Mouse (Mus musculus) erythroblast, adult 5-6 weeks (primary cell): Measurements from ENCODE around the gene Pacs1. TPM values are rescaled to one million over a fixed set of nuclear protein-coding genes. Genes with fewer than 3 reads are reported as not detected.
"Not testable (repeated sequence)": the region's sequence is repeated elsewhere in the genome, so short reads cannot be mapped to it uniquely, and the experiment has no call there.

Experiments
- ATAC-seq: replicated peaks from 2 replicates; pipeline ENCODE4 v1.8.0; 2016; ENCODE audit warnings: moderate number of reproducible peaks, mild to moderate bottlenecking, moderate TSS enrichment, inconsistent platforms; ENCODE audit not compliant: poor library complexity, low FRiP score, severe bottlenecking
- total RNA-seq, 2 experiments: library from RNA; stranded (forward) in 1 of 2; stranded (reverse) in 1 of 2; fragments of 150-400 nt in 1 of 2; fragments of 200-764, 138-1000 nt in 1 of 2; gene quantifications; 2 replicates each; pipeline versions ENCODE4 v1.2.3 to v1.2.4; 2015 to 2017; ENCODE audit warnings: low replicate concordance in 2 of 2

Gene Pacs1
- total RNA-seq, 2 experiments from 2014 or later, result 5.3 to 8.1 TPM

- ATAC-seq, result peak; percentile 76
Observed at GRCm38 (mm10) chr19:5167477-5167876, 105.4 kb downstream of the Pacs1 start.

- ATAC-seq, result no peak
Observed at GRCm38 (mm10) chr19:5164380-5164779, 108.5 kb downstream of the Pacs1 start.

- no peak for ATAC-seq
Observed at GRCm38 (mm10) chr19:5161913-5162312, 111.0 kb downstream of the Pacs1 start.

GRCm38 (mm10) chr19:5152261-5152660 lies 120.7 kb downstream of the Pacs1 start:
- ATAC-seq, result no peak

- no peak for ATAC-seq
Observed at GRCm38 (mm10) chr19:5151741-5152140, 121.2 kb downstream of the Pacs1 start.

GRCm38 (mm10) chr19:5151331-5151730 lies 121.6 kb downstream of the Pacs1 start:
- ATAC-seq, result no peak; the same call in 1 of the 2 replicates

GRCm38 (mm10) chr19:5150358-5150757 lies 122.6 kb downstream of the Pacs1 start:
- no peak for ATAC-seq

GRCm38 (mm10) chr19:5149041-5149440 lies 123.9 kb downstream of the Pacs1 start:
- ATAC-seq, result not testable (repeated sequence)

GRCm38 (mm10) chr19:5139640-5140039 lies 133.3 kb downstream of the Pacs1 start:
- ATAC-seq, result 0 out of 2 replicates have a peak, but pooled peaks have one; percentile 65

GRCm38 (mm10) chr19:5131237-5131636 lies 141.7 kb downstream of the Pacs1 start:
- no peak for ATAC-seq

- ATAC-seq, result no peak
Observed at GRCm38 (mm10) chr19:5129770-5130169, 143.1 kb downstream of the Pacs1 start.

- ATAC-seq, result no peak
Observed at GRCm38 (mm10) chr19:5124055-5124614, 148.8 kb downstream of the Pacs1 start.

GRCm38 (mm10) chr19:5123241-5123640 lies 149.7 kb downstream of the Pacs1 start:
- no peak for ATAC-seq

GRCm38 (mm10) chr19:5122492-5122891 lies 150.4 kb downstream of the Pacs1 start:
- no peak for ATAC-seq

GRCm38 (mm10) chr19:5118384-5118698 lies 154.6 kb downstream of the Pacs1 start, which contains the start of gene Klc2:
Gene Klc2 (minus strand): TSS chr19:5118560.
- ATAC-seq, result no peak; the same call in 1 of the 2 replicates

GRCm38 (mm10) chr19:5117494-5118383 lies 155.2 kb downstream of the Pacs1 start:
- ATAC-seq, result peak; percentile 71

GRCm38 (mm10) chr19:5113783-5114182 lies 159.1 kb downstream of the Pacs1 start:
- ATAC-seq, result no peak

- no peak for ATAC-seq
Observed at GRCm38 (mm10) chr19:5109659-5110453, 163.1 kb downstream of the Pacs1 start.

GRCm38 (mm10) chr19:5108702-5109101 lies 164.2 kb downstream of the Pacs1 start:
- no peak for ATAC-seq

- no peak for ATAC-seq
Observed at GRCm38 (mm10) chr19:5108271-5108575, 164.7 kb downstream of the Pacs1 start.
